In genomic region chr19:16876458-16876770, GRCm38 (mm10) we compare ENCODE assay signal across 13 mouse cellular contexts. TPM values are rescaled to one million over a fixed set of nuclear protein-coding genes. Genes with fewer than 3 reads are reported as not detected.
DNase-seq lines count a peak whose midpoint lies in the region; ATAC-seq and TF ChIP-seq lines count a peak whose summit lies in the region.
"Had no signal": no experiment of that assay in that cellular context is flagged by ENCODE, and none has a peak within 500 bp of the region (broad histone marks: within the 10 kb centered on the region; RNA-seq: fewer than 3 reads in every experiment).

No protein-coding gene starts in this region.

- peak overlapping the region; percentile 31 for H3K4me2 ChIP-seq in heart, embryonic 13.5 days
- peak overlapping the region; percentile 34; the same call in 1 of the 2 replicates for H3K4me2 ChIP-seq in forebrain, embryonic 11.5 days (ENCODE audit: low read depth, low read length, severe bottlenecking)
- H3K4me2 ChIP-seq in midbrain, embryonic 11.5 days = peak overlapping the region; percentile 39
- H3K4me2 ChIP-seq: kidney, embryonic 15.5 days; stomach, embryonic 15.5 days had no signal

- H3K9me3 ChIP-seq in heart, embryonic 13.5 days = no peaks in the 10 kb centered on the region
- H3K9me3 ChIP-seq in ES-E14 (ENCODE audit: control insufficient read depth, insufficient read depth, low read depth, low read length) = no peaks in the 10 kb centered on the region
- no peaks in the 10 kb centered on the region for H3K9me3 ChIP-seq in forebrain, embryonic 11.5 days (ENCODE audit: control insufficient read depth, low read length)
- H3K9me3 ChIP-seq in midbrain, embryonic 11.5 days (ENCODE audit: control insufficient read depth, low read length) = no peaks in the 10 kb centered on the region
- H3K9me3 ChIP-seq: kidney, embryonic 15.5 days; stomach, embryonic 15.5 days had no signal

- no peak overlapping the region for H3K27ac ChIP-seq in heart, embryonic 13.5 days (replicated peaks)
- no peak overlapping the region for H3K27ac ChIP-seq in ES-E14 (ENCODE audit: insufficient read depth, low read depth, low read length, poor library complexity, severe bottlenecking)
- H3K27ac ChIP-seq in forebrain, embryonic 11.5 days (ENCODE audit: low read depth, low read length) = no peak overlapping the region
- H3K27ac ChIP-seq in midbrain, embryonic 11.5 days (ENCODE audit: low read depth, low read length) = no peak overlapping the region
- H3K27ac ChIP-seq: kidney, embryonic 15.5 days; macrophage; stomach, embryonic 15.5 days had no signal

- peaks cover 50% of the 10 kb centered on the region for H3K4me1 ChIP-seq in heart, embryonic 13.5 days
- H3K4me1 ChIP-seq in ES-E14 (ENCODE audit: control insufficient read depth in 2 of 2, insufficient read depth in 2 of 2, low read length in 2 of 2, poor library complexity in 1 of 2) = peaks cover 0 to 6% of the 10 kb centered on the region in 2 experiments; a peak in 1 of 4 replicates
- peaks cover 29% of the 10 kb centered on the region for H3K4me1 ChIP-seq in forebrain, embryonic 11.5 days (replicated peaks; ENCODE audit: control insufficient read depth, insufficient read depth, low read length)
- H3K4me1 ChIP-seq in midbrain, embryonic 11.5 days (ENCODE audit: control insufficient read depth, insufficient read depth, low read length) = peaks cover 24% of the 10 kb centered on the region

- in situ Hi-C loops in ES-E14 (cut with MboI; ENCODE audit: low sequenced_read_pairs in 2 of 2, unreplicated experiment in 2 of 2) = no loop called here

- H3K4me3 ChIP-seq in heart, embryonic 13.5 days = peak overlapping the region; percentile 20
- peak overlapping the region; percentile 14 to 25; a peak in 2 of 4 replicates for H3K4me3 ChIP-seq in ES-E14 (ENCODE audit: insufficient read depth in 1 of 2, low read depth in 1 of 2, low read length in 2 of 2, poor library complexity in 1 of 2, severe bottlenecking in 1 of 2)
- peak overlapping the region; percentile 4; the same call in 1 of the 2 replicates for H3K4me3 ChIP-seq in forebrain, embryonic 11.5 days (ENCODE audit: low read depth, low read length)
- H3K4me3 ChIP-seq in midbrain, embryonic 11.5 days (ENCODE audit: low read depth, low read length) = peak overlapping the region; percentile 11
- H3K4me3 ChIP-seq: stomach, embryonic 15.5 days had no signal

- peaks cover 95% of the 10 kb centered on the region for H3K27me3 ChIP-seq in heart, embryonic 13.5 days (replicated peaks)
- peaks cover 79% of the 10 kb centered on the region for H3K27me3 ChIP-seq in forebrain, embryonic 11.5 days (ENCODE audit: control insufficient read depth, insufficient read depth, low read length)
- peaks cover 83% of the 10 kb centered on the region for H3K27me3 ChIP-seq in midbrain, embryonic 11.5 days (ENCODE audit: control insufficient read depth, insufficient read depth, low read length)

- no peak overlapping the region for H3K9ac ChIP-seq in heart, embryonic 13.5 days
- no peak overlapping the region for H3K9ac ChIP-seq in ES-E14 (ENCODE audit: insufficient read depth, low read depth, low read length, poor library complexity, severe bottlenecking)
- no peak overlapping the region for H3K9ac ChIP-seq in forebrain, embryonic 11.5 days (ENCODE audit: low read length)
- no peak overlapping the region for H3K9ac ChIP-seq in midbrain, embryonic 11.5 days (ENCODE audit: low read length)
- H3K9ac ChIP-seq: kidney, embryonic 15.5 days; stomach, embryonic 15.5 days had no signal

- DNase-seq in heart, postnatal 4 days = no peak
- peak; percentile 16 for DNase-seq in ES-E14 (ENCODE audit: low read depth, low spot score)
- DNase-seq in forebrain, embryonic 11.5 days (ENCODE audit: low spot score) = peak; percentile 71
- no peak for DNase-seq in midbrain, embryonic 11.5 days (ENCODE audit: low spot score, missing footprints)
- no peak for DNase-seq in urinary bladder, adult 18-20 months (ENCODE audit: low spot score in 2 of 2)
- DNase-seq in ovary, postnatal 36 days (ENCODE audit: low spot score) = no peak
- DNase-seq in gastrocnemius, postnatal 4 days (ENCODE audit: low spot score in 2 of 2) = no peak

- 2% methylated on average over 17 of the region's 17 CpGs for WGBS in heart, embryonic 13.5 days
- 1% methylated on average over 17 of the region's 17 CpGs for WGBS in forebrain, embryonic 11.5 days
- under 1% methylated on average over 17 of the region's 17 CpGs for WGBS in midbrain, embryonic 11.5 days

- H3K36me3 ChIP-seq in heart, embryonic 13.5 days = no peaks in the 10 kb centered on the region
- no peaks in the 10 kb centered on the region for H3K36me3 ChIP-seq in ES-E14 (ENCODE audit: control insufficient read depth, insufficient read depth, low read length, poor library complexity, severe bottlenecking)
- H3K36me3 ChIP-seq in forebrain, embryonic 11.5 days (ENCODE audit: control insufficient read depth, insufficient read depth, low read length) = no peaks in the 10 kb centered on the region
- no peaks in the 10 kb centered on the region for H3K36me3 ChIP-seq in midbrain, embryonic 11.5 days (ENCODE audit: control insufficient read depth, insufficient read depth, low read length)
- H3K36me3 ChIP-seq: kidney, embryonic 15.5 days; stomach, embryonic 15.5 days had no signal

- ATAC-seq in heart, embryonic 13.5 days (ENCODE audit: extremely low read depth, insufficient number of reproducible peaks, low FRiP score, low TSS enrichment) = no peak
- no peak for ATAC-seq in forebrain, embryonic 11.5 days (replicated peaks; ENCODE audit: low FRiP score)
- ATAC-seq in midbrain, embryonic 11.5 days (ENCODE audit: low FRiP score) = peak; percentile 29

TF ChIP-seq in ES-E14, 5 proteins besides CTCF, POLR2A, EP300 and RAD21:
- TF ChIP-seq CHD2 (IDR thresholded peaks at IDR 0.05; ENCODE audit: low read depth, low read length) = no peak
- no peak for TF ChIP-seq HCFC1 (IDR thresholded peaks at IDR 0.05; ENCODE audit: borderline replicate concordance, insufficient read depth, low read length)
- no peak for TF ChIP-seq ZNF384 (IDR thresholded peaks at IDR 0.05; ENCODE audit: low read depth, low read length)
- TF ChIP-seq ZC3H11A (IDR thresholded peaks at IDR 0.05; ENCODE audit: borderline replicate concordance, low read depth, low read length) = no peak
- no peak for TF ChIP-seq MAFK (IDR thresholded peaks at IDR 0.05; ENCODE audit: insufficient read depth, low read depth, low read length)
TF ChIP-seq in ES-E14: peak in this region for 0.

RNA-seq across cellular contexts. Expression of gene Foxb2, which starts 2.8 kb away (rescaled TPM):
- polyA plus RNA-seq in heart, embryonic 13.5 days (2015; fragmentation: Nextera tagmentation; extraction: Ambion mirVana) = not detected in 2 replicates
- total RNA-seq in heart, postnatal 4 days (2021) = not detected
- not detected in 2 replicates for total RNA-seq in ES-E14 (2012; rRNA removed)
- polyA plus RNA-seq in forebrain, embryonic 11.5 days (2014; fragmentation: Nextera tagmentation; extraction: Ambion mirVana) = 0.84 and 0.95 TPM in 2 replicates
- polyA plus RNA-seq in midbrain, embryonic 11.5 days (2014; fragmentation: Nextera tagmentation; extraction: Ambion mirVana) = 0.20 and 0.46 TPM in 2 replicates
- total RNA-seq in gastrocnemius, postnatal 4 days (2021) = not detected
- total RNA-seq: left cerebral cortex, adult 8-10 months had no signal
- polyA plus RNA-seq: gonadal fat pad, adult 2 months; kidney, embryonic 15.5 days; stomach, embryonic 15.5 days had no signal

Comparison
In these comparisons a context has a peak if more than half of its experiments do, and no peak if none do; other contexts are left out.
1. DNase-seq: peak in ES-E14 (single experiment) and forebrain, embryonic 11.5 days (single experiment); none in heart, postnatal 4 days (single experiment), midbrain, embryonic 11.5 days (single experiment), urinary bladder, adult 18-20 months (0 of 2), ovary, postnatal 36 days (single experiment) and gastrocnemius, postnatal 4 days (0 of 2).
2. Peak in every context shown above with its lines, with median percentiles within 50 percentile points of each other: H3K4me2 ChIP-seq and H3K4me3 ChIP-seq.